Mouse (Mus musculus) brain, embryonic 14.5 days (tissue): ENCODE data around the gene Malrd1. TPM values are rescaled to one million over a fixed set of nuclear protein-coding genes. Genes with fewer than 3 reads are reported as not detected.
A peak's percentile ranks its signal among the peaks of the same experiment; 100 is the strongest.

Experiments
- DNase-seq: peaks from one replicate; pipeline ENCODE4 v3.0.0-alpha.2; 2011; ENCODE audit warnings: low read depth
- CTCF ChIP-seq: fragments of 200-500 bp; IDR thresholded peaks from 2 replicates; pipeline ENCODE4 v1.5.1; 2012; ENCODE audit warnings: inconsistent platforms, mild to moderate bottlenecking, moderate library complexity, borderline replicate concordance; ENCODE audit not compliant: insufficient read depth, insufficient read length; ENCODE audit errors: extremely low read depth
- POLR2A ChIP-seq: fragments of 200-500 bp; IDR thresholded peaks from 2 replicates; pipeline ENCODE4 v1.6.1; 2012; ENCODE audit warnings: mild to moderate bottlenecking, inconsistent platforms, borderline replicate concordance; ENCODE audit not compliant: poor library complexity, insufficient read depth, insufficient read length, severe bottlenecking; ENCODE audit errors: extremely low read depth
- polyA plus RNA-seq: library from polyadenylated mRNA; depleted of rRNA; stranded (reverse); fragments of >200 nt; gene quantifications from 2 replicates; pipeline ENCODE4 v1.2.3, GENCODE M21; 2012

The Malrd1 gene
- polyA plus RNA-seq, 1 experiment: 0.04 TPM

GRCm38 (mm10) chr2:16032804-16033203 is 506.5 kb downstream of the Malrd1 start:
- no peak for TF ChIP-seq POLR2A
- no peak for TF ChIP-seq CTCF
- DNase-seq: no peak

GRCm38 (mm10) chr2:16110696-16111095 is 584.4 kb downstream of the Malrd1 start:
- TF ChIP-seq POLR2A: no peak
- DNase-seq: no peak

- no peak for DNase-seq
- no peak for TF ChIP-seq POLR2A
Observed at GRCm38 (mm10) chr2:16113333-16113732, 587.1 kb downstream of the Malrd1 start.

GRCm38 (mm10) chr2:16147999-16148398 is 621.7 kb downstream of the Malrd1 start:
- DNase-seq: no peak
- TF ChIP-seq CTCF (no peak), POLR2A (no peak)

- DNase-seq: peak; percentile 15
- TF ChIP-seq CTCF: no peak
- no peak for TF ChIP-seq POLR2A
Observed at GRCm38 (mm10) chr2:16152623-16153022, 626.3 kb downstream of the Malrd1 start.

GRCm38 (mm10) chr2:16163246-16163989 is 637.1 kb downstream of the Malrd1 start:
- TF ChIP-seq CTCF (no peak), POLR2A (no peak)
- DNase-seq: no peak

- no peak for TF ChIP-seq CTCF
- TF ChIP-seq POLR2A: no peak
- no peak for DNase-seq
Observed at GRCm38 (mm10) chr2:16168611-16169010, 642.3 kb downstream of the Malrd1 start.

- TF ChIP-seq POLR2A (no peak), CTCF (no peak)
- DNase-seq: no peak
Observed at GRCm38 (mm10) chr2:16172086-16172485, 645.8 kb downstream of the Malrd1 start.

- no peak for DNase-seq
- TF ChIP-seq POLR2A (no peak), CTCF (no peak)
Observed at GRCm38 (mm10) chr2:16173355-16173754, 647.1 kb downstream of the Malrd1 start.

- DNase-seq: peak; percentile 1
- no peak for TF ChIP-seq CTCF
- no peak for TF ChIP-seq POLR2A
Observed at GRCm38 (mm10) chr2:16182140-16182539, 655.9 kb downstream of the Malrd1 start.

GRCm38 (mm10) chr2:16183158-16183557 is 656.9 kb downstream of the Malrd1 start:
- no peak for DNase-seq
- TF ChIP-seq POLR2A: no peak
- TF ChIP-seq CTCF: no peak

GRCm38 (mm10) chr2:16210016-16210415 is 683.7 kb downstream of the Malrd1 start:
- peak; percentile 37 for DNase-seq
- TF ChIP-seq CTCF: no peak
- TF ChIP-seq POLR2A: no peak

- DNase-seq: no peak
- TF ChIP-seq POLR2A: no peak
- TF ChIP-seq CTCF: no peak
Observed at GRCm38 (mm10) chr2:16212752-16213151, 686.5 kb downstream of the Malrd1 start.

GRCm38 (mm10) chr2:16214111-16214510 is 687.8 kb downstream of the Malrd1 start:
- DNase-seq: no peak
- TF ChIP-seq CTCF (no peak), POLR2A (no peak)
